Mouse (Mus musculus) small intestine, adult 2 months (tissue): ENCODE data around the gene Cerk.

Experiments
- CTCF ChIP-seq: fragments of 200-500 bp; IDR thresholded peaks from 2 replicates; pipeline ENCODE4 v1.5.1; 2012; ENCODE audit warnings: low read depth, mild to moderate bottlenecking, control low read depth, inconsistent platforms, low read length, moderate library complexity, mixed read lengths; ENCODE audit not compliant: insufficient replicate concordance, insufficient read length; ENCODE audit errors: extremely low read depth
- POLR2A ChIP-seq: fragments of 200-500 bp; IDR thresholded peaks from 2 replicates; pipeline ENCODE4 v1.6.1; 2012; ENCODE audit warnings: low read depth, mild to moderate bottlenecking, control low read depth, inconsistent platforms, low read length, moderate library complexity

DNA sequence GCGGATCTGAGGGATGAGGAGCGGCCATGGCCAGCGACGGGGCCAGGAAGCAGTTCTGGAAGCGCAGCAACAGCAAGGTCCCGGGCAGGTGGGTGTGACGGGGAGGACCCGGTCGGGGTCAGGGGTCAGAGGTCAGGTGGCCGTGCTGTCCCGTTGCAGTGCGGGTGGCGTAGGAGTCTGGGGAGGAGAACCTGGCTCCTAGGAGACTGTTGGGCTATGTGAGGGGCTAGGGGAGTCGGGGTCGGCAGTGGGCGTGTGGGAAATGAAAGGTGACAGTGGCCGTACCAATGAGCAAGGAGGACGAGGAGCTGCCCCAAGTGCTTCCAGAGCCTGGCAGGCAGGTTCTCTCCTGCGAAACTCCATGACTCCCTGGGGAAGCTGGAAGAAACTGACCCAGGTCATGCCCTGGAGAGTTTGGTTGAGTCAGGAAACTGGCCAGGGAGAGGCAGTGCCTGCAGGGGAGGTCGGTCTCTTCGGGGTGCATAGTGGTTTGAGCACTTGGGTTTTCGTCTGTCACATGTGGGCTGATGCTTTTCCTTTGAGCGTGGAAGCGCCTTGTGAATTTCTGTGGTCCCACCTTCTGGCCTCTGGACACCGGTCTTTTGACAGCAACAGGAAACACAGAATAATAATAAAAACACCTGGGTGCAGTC is 28.7 kb upstream of the Cerk start:
- TF ChIP-seq POLR2A, result no peak
- no peak for TF ChIP-seq CTCF
